Mouse (Mus musculus): ENCODE data around the gene Trpm8.

GRCm38 (mm10) chr1:88301121-88302014 lies 23.9 kb downstream of the Trpm8 start:
- TF ChIP-seq TCF12 (IDR thresholded peaks at IDR 0.05; ENCODE audit: insufficient read depth, poor library complexity, severe bottlenecking) (no peak), POLR2AphosphoS2 (IDR thresholded peaks at IDR 0.05; ENCODE audit: insufficient read length, low read depth) (no peak), MAX (IDR thresholded peaks at IDR 0.05; ENCODE audit: low read depth) (no peak)
